ENCODE assay signal across 12 mouse cellular contexts in genomic region chr2:154774032-154774431, GRCm38 (mm10). TPM values are rescaled to one million over a fixed set of nuclear protein-coding genes. Genes with fewer than 3 reads are reported as not detected.
DNase-seq lines count a peak whose midpoint lies in the region; ATAC-seq and TF ChIP-seq lines count a peak whose summit lies in the region.
"Had no signal": no experiment of that assay in that cellular context is flagged by ENCODE, and none has a peak within 500 bp of the region (broad histone marks: within the 10 kb centered on the region; RNA-seq: fewer than 3 reads in every experiment).

No protein-coding gene starts in this region.

- DNase-seq in forebrain, embryonic 14.5 days (ENCODE audit: low spot score), result peak; percentile 61
- DNase-seq in lung, postnatal 0 days (ENCODE audit: low spot score), result peak; percentile 36
- DNase-seq in lung, adult 2 months, result no peak
- DNase-seq in Patski (ENCODE audit: low read depth, low spot score), result no peak
- peak; percentile 74 for DNase-seq in midbrain, postnatal 0 days (ENCODE audit: low spot score)
- DNase-seq in urinary bladder, postnatal 14 days (ENCODE audit: low spot score), result no peak
- DNase-seq in left cerebral cortex, adult 9 months (ENCODE audit: low spot score in 2 of 2), result no peak
- DNase-seq: kidney, postnatal 14 days had no signal

- H3K27me3 ChIP-seq in forebrain, embryonic 14.5 days (replicated peaks; ENCODE audit: control insufficient read depth, insufficient read depth, low read length), result no peaks in the 10 kb centered on the region
- H3K27me3 ChIP-seq in forebrain, embryonic 15.5 days, result no peaks in the 10 kb centered on the region
- no peaks in the 10 kb centered on the region for H3K27me3 ChIP-seq in lung, postnatal 0 days (replicated peaks; ENCODE audit: insufficient read depth, low read length)
- no peaks in the 10 kb centered on the region for H3K27me3 ChIP-seq in Patski
- no peaks in the 10 kb centered on the region for H3K27me3 ChIP-seq in midbrain, postnatal 0 days (ENCODE audit: insufficient read depth, low read length)
- H3K27me3 ChIP-seq: embryonic facial prominence, embryonic 15.5 days; stomach, embryonic 15.5 days had no signal

- in situ Hi-C loops in Patski (cut with MboI; ENCODE audit: low pct_unique_long_range_greater_than_20kb), result loop anchor here (10.0 kb wide), 1 partner anchor 59 kb away; no protein-coding TSS in a partner anchor

- no peaks in the 10 kb centered on the region for H3K36me3 ChIP-seq in forebrain, embryonic 14.5 days (ENCODE audit: control insufficient read depth, insufficient read depth, low read length)
- no peaks in the 10 kb centered on the region for H3K36me3 ChIP-seq in forebrain, embryonic 15.5 days
- H3K36me3 ChIP-seq in lung, postnatal 0 days (ENCODE audit: insufficient read depth, low read length), result no peaks in the 10 kb centered on the region
- no peaks in the 10 kb centered on the region for H3K36me3 ChIP-seq in midbrain, postnatal 0 days (ENCODE audit: insufficient read depth, low read length)
- H3K36me3 ChIP-seq: embryonic facial prominence, embryonic 15.5 days; stomach, embryonic 15.5 days had no signal

- no peak for ATAC-seq in forebrain, embryonic 14.5 days
- ATAC-seq in forebrain, embryonic 15.5 days (replicated peaks), result no peak
- no peak for ATAC-seq in lung, postnatal 0 days
- no peak for ATAC-seq in Patski
- no peak for ATAC-seq in midbrain, postnatal 0 days (ENCODE audit: low FRiP score)

- no peaks in the 10 kb centered on the region for H3K9me3 ChIP-seq in forebrain, embryonic 14.5 days (replicated peaks; ENCODE audit: control insufficient read depth, low read length)
- no peaks in the 10 kb centered on the region for H3K9me3 ChIP-seq in forebrain, embryonic 15.5 days
- no peaks in the 10 kb centered on the region for H3K9me3 ChIP-seq in lung, postnatal 0 days (ENCODE audit: low read length)
- no peaks in the 10 kb centered on the region for H3K9me3 ChIP-seq in midbrain, postnatal 0 days (ENCODE audit: low read length)
- H3K9me3 ChIP-seq: embryonic facial prominence, embryonic 15.5 days; stomach, embryonic 15.5 days had no signal

- no peaks in the 10 kb centered on the region for H3K4me1 ChIP-seq in forebrain, embryonic 14.5 days (ENCODE audit: control insufficient read depth, insufficient read depth, low read length)
- no peaks in the 10 kb centered on the region for H3K4me1 ChIP-seq in forebrain, embryonic 15.5 days
- no peaks in the 10 kb centered on the region for H3K4me1 ChIP-seq in lung, postnatal 0 days (ENCODE audit: insufficient read depth, low read depth, low read length)
- peaks cover 4% of the 10 kb centered on the region for H3K4me1 ChIP-seq in lung, adult 2 months (ENCODE audit: control insufficient read depth, insufficient read depth, low read length)
- no peaks in the 10 kb centered on the region for H3K4me1 ChIP-seq in midbrain, postnatal 0 days (ENCODE audit: insufficient read depth, low read length)
- H3K4me1 ChIP-seq: embryonic facial prominence, embryonic 15.5 days; stomach, embryonic 15.5 days had no signal

- TF ChIP-seq POLR2A in lung, adult 2 months (IDR thresholded peaks at IDR 0.05; ENCODE audit: borderline replicate concordance, extremely low read depth, low read depth, low read length), result no peak

- POLR2A ChIA-PET in Patski (lab: Charles Lee), result no interaction called here

- CTCF ChIA-PET in Patski (lab: Charles Lee), result interaction anchor here (0.6 to 1.0 kb wide), 2 partner anchors 15 to 80 kb away, joined by 3 read pairs; no protein-coding TSS in a partner anchor

- 100% methylated on average over 1 of the region's 1 CpGs for WGBS in forebrain, embryonic 14.5 days
- WGBS in forebrain, embryonic 15.5 days, result 90% methylated on average over 1 of the region's 1 CpGs
- WGBS in lung, postnatal 0 days, result 80% methylated on average over 1 of the region's 1 CpGs
- 76% methylated on average over 1 of the region's 1 CpGs for WGBS in lung, adult 2 months
- 79% methylated on average over 1 of the region's 1 CpGs for WGBS in midbrain, postnatal 0 days

- no peak for TF ChIP-seq EP300 in lung, postnatal 0 days (IDR thresholded peaks at IDR 0.05)

- TF ChIP-seq CTCF in lung, postnatal 0 days (IDR thresholded peaks at IDR 0.05), result peak; percentile 58
- TF ChIP-seq CTCF in lung, adult 2 months (IDR thresholded peaks at IDR 0.05; ENCODE audit: insufficient read depth, low read length), result no peak
- peak; percentile 55 for TF ChIP-seq CTCF in Patski (IDR thresholded peaks at IDR 0.05)
- peak; percentile 71 for TF ChIP-seq CTCF in midbrain, postnatal 0 days (IDR thresholded peaks at IDR 0.05)

- no peak overlapping the region for H3K27ac ChIP-seq in forebrain, embryonic 14.5 days (ENCODE audit: low read depth, low read length)
- no peak overlapping the region for H3K27ac ChIP-seq in forebrain, embryonic 15.5 days (replicated peaks)
- no peak overlapping the region for H3K27ac ChIP-seq in lung, postnatal 0 days (ENCODE audit: low read length)
- H3K27ac ChIP-seq in midbrain, postnatal 0 days (ENCODE audit: low read depth, low read length), result no peak overlapping the region
- H3K27ac ChIP-seq: embryonic facial prominence, embryonic 15.5 days; stomach, embryonic 15.5 days had no signal

- no peak overlapping the region for H3K4me3 ChIP-seq in forebrain, embryonic 14.5 days (ENCODE audit: low read depth, low read length)
- H3K4me3 ChIP-seq in forebrain, embryonic 15.5 days, result no peak overlapping the region
- no peak overlapping the region for H3K4me3 ChIP-seq in lung, postnatal 0 days (ENCODE audit: low read depth, low read length)
- H3K4me3 ChIP-seq in lung, adult 2 months (replicated peaks; ENCODE audit: extremely low read depth, low read depth, low read length), result no peak overlapping the region
- H3K4me3 ChIP-seq in midbrain, postnatal 0 days (ENCODE audit: low read depth, low read length), result no peak overlapping the region
- H3K4me3 ChIP-seq: embryonic facial prominence, embryonic 15.5 days; megakaryocyte, embryonic 14.5 days; stomach, embryonic 15.5 days had no signal

- H3K4me2 ChIP-seq in forebrain, embryonic 14.5 days (ENCODE audit: low read length), result no peak overlapping the region
- no peak overlapping the region for H3K4me2 ChIP-seq in forebrain, embryonic 15.5 days (replicated peaks)
- H3K4me2 ChIP-seq in lung, postnatal 0 days (replicated peaks; ENCODE audit: low read depth, low read length), result no peak overlapping the region
- H3K4me2 ChIP-seq in midbrain, postnatal 0 days (ENCODE audit: low read depth, low read length, poor library complexity, severe bottlenecking), result no peak overlapping the region
- H3K4me2 ChIP-seq: embryonic facial prominence, embryonic 15.5 days; stomach, embryonic 15.5 days had no signal

- H3K9ac ChIP-seq in forebrain, embryonic 14.5 days (ENCODE audit: low read length), result no peak overlapping the region
- H3K9ac ChIP-seq in forebrain, embryonic 15.5 days (replicated peaks), result no peak overlapping the region
- no peak overlapping the region for H3K9ac ChIP-seq in lung, postnatal 0 days (replicated peaks; ENCODE audit: low read depth)
- H3K9ac ChIP-seq in midbrain, postnatal 0 days (replicated peaks; ENCODE audit: low read length, poor library complexity, severe bottlenecking), result no peak overlapping the region
- H3K9ac ChIP-seq: embryonic facial prominence, embryonic 15.5 days; stomach, embryonic 15.5 days had no signal

RNA-seq across cellular contexts. Expression of gene Gm14214, which starts 4.2 kb away (rescaled TPM):
- polyA plus RNA-seq in forebrain, embryonic 14.5 days (2014; fragmentation: Nextera tagmentation; extraction: Ambion mirVana), result not detected in 2 replicates
- not detected in 2 replicates for polyA plus RNA-seq in forebrain, embryonic 15.5 days (2015; fragmentation: Nextera tagmentation; extraction: Ambion mirVana)
- polyA plus RNA-seq in lung, postnatal 0 days (2015; fragmentation: Nextera tagmentation; extraction: Ambion mirVana), result not detected in 2 replicates
- polyA plus RNA-seq in lung, adult 2 months (2012; rRNA removed), result not detected in 2 replicates
- not detected for polyA plus RNA-seq in Patski (2021)
- not detected in 2 replicates for total RNA-seq in midbrain, postnatal 0 days (2014; rRNA removed)
- not detected in 2 replicates for polyA plus RNA-seq in midbrain, postnatal 0 days (2015; fragmentation: Nextera tagmentation; extraction: Ambion mirVana)
- polyA plus RNA-seq: embryonic facial prominence, embryonic 15.5 days; stomach, embryonic 15.5 days had no signal

RNA-seq across cellular contexts. Expression of gene Raly, which starts 16.9 kb away (rescaled TPM):
- 109 and 116 TPM in 2 replicates for polyA plus RNA-seq in forebrain, embryonic 14.5 days (2014; fragmentation: Nextera tagmentation; extraction: Ambion mirVana)
- 37.1 and 38.2 TPM in 2 replicates for polyA plus RNA-seq in forebrain, embryonic 15.5 days (2015; fragmentation: Nextera tagmentation; extraction: Ambion mirVana)
- polyA plus RNA-seq in lung, postnatal 0 days (2015; fragmentation: Nextera tagmentation; extraction: Ambion mirVana), result 23.7 and 26.3 TPM in 2 replicates
- polyA plus RNA-seq in lung, adult 2 months (2012; rRNA removed), result 188 and 211 TPM in 2 replicates
- 237 TPM for polyA plus RNA-seq in Patski (2021)
- total RNA-seq in midbrain, postnatal 0 days (2014; rRNA removed), result 132 and 160 TPM in 2 replicates
- polyA plus RNA-seq in midbrain, postnatal 0 days (2015; fragmentation: Nextera tagmentation; extraction: Ambion mirVana), result 18.4 and 19.3 TPM in 2 replicates

RNA-seq across cellular contexts. Expression of gene a, which starts 17.2 kb away (rescaled TPM):
- polyA plus RNA-seq in forebrain, embryonic 14.5 days (2014; fragmentation: Nextera tagmentation; extraction: Ambion mirVana), result 0.89 and 2.4 TPM in 2 replicates
- 0.50 and 0.55 TPM in 2 replicates for polyA plus RNA-seq in forebrain, embryonic 15.5 days (2015; fragmentation: Nextera tagmentation; extraction: Ambion mirVana)
- not detected in 2 replicates for polyA plus RNA-seq in lung, postnatal 0 days (2015; fragmentation: Nextera tagmentation; extraction: Ambion mirVana)
- polyA plus RNA-seq in lung, adult 2 months (2012; rRNA removed), result not detected in 2 replicates
- polyA plus RNA-seq in Patski (2021), result not detected
- total RNA-seq in midbrain, postnatal 0 days (2014; rRNA removed), result 5.9 TPM in 1 of 2 replicates, not detected in the other
- polyA plus RNA-seq in midbrain, postnatal 0 days (2015; fragmentation: Nextera tagmentation; extraction: Ambion mirVana), result 1.1 and 2.3 TPM in 2 replicates

Comparison
In these comparisons a context has a peak if more than half of its experiments do, and no peak if none do; other contexts are left out.
1. DNase-seq: peak in forebrain, embryonic 14.5 days (single experiment), lung, postnatal 0 days (single experiment) and midbrain, postnatal 0 days (single experiment); none in lung, adult 2 months (single experiment), Patski (single experiment), urinary bladder, postnatal 14 days (single experiment) and left cerebral cortex, adult 9 months (0 of 2).